Mouse (Mus musculus) myocyte (in vitro differentiated cells): Measurements from ENCODE around the gene Cxcr2.

Experiments used
- E2F4 ChIP-seq: IDR thresholded peaks from one replicate; pipeline ENCODE4 v1.6.1; 2011; ENCODE audit warnings: mild to moderate bottlenecking, control low read depth, moderate library complexity; ENCODE audit not compliant: insufficient read depth
- MAX ChIP-seq: IDR thresholded peaks from one replicate; pipeline ENCODE4 v1.6.1; 2011; ENCODE audit warnings: low read depth, mild to moderate bottlenecking, control low read depth
- MYOD1 ChIP-seq, 3 experiments: IDR thresholded peaks; one replicate each; pipeline ENCODE4 v1.6.1; 2011; ENCODE audit warnings: control low read depth in 2 of 3, low read depth in 2 of 3, mild to moderate bottlenecking in 2 of 3, moderate library complexity in 1 of 3; ENCODE audit not compliant: insufficient read length in 2 of 3, control insufficient read depth in 1 of 3
- MYOG ChIP-seq, 3 experiments: IDR thresholded peaks; one replicate each; pipeline ENCODE4 v1.6.1; 2011; ENCODE audit warnings: control low read depth in 2 of 3, low read depth in 2 of 3, mild to moderate bottlenecking in 2 of 3; ENCODE audit not compliant: insufficient read length in 2 of 3, control insufficient read depth in 1 of 3, insufficient read depth in 1 of 3
- POLR2A ChIP-seq: IDR thresholded peaks from one replicate; pipeline ENCODE4 v1.6.1; 2011; ENCODE audit warnings: low read depth, mild to moderate bottlenecking, control low read depth, moderate library complexity; ENCODE audit not compliant: insufficient read length
- REST ChIP-seq: IDR thresholded peaks from one replicate; pipeline ENCODE4 v1.6.1; 2011; ENCODE audit warnings: mild to moderate bottlenecking, control low read depth, moderate library complexity; ENCODE audit not compliant: insufficient read depth, insufficient read length
- SRF ChIP-seq: IDR thresholded peaks from one replicate; pipeline ENCODE4 v1.6.1; 2011; ENCODE audit warnings: low read depth; ENCODE audit not compliant: control insufficient read depth, insufficient read length
- TCF12 ChIP-seq: IDR thresholded peaks from one replicate; pipeline ENCODE4 v1.6.1; 2011; ENCODE audit warnings: mild to moderate bottlenecking, control low read depth; ENCODE audit not compliant: poor library complexity, insufficient read depth, severe bottlenecking
- TCF3 ChIP-seq: IDR thresholded peaks from one replicate; pipeline ENCODE4 v1.6.1; 2011; ENCODE audit warnings: low read depth, control low read depth; ENCODE audit not compliant: insufficient read length
- USF1 ChIP-seq: IDR thresholded peaks from one replicate; pipeline ENCODE4 v1.6.1; 2011; ENCODE audit warnings: low read depth, mild to moderate bottlenecking, control low read depth, moderate library complexity

GRCm38 (mm10) chr1:74201048-74201844 is 47.5 kb downstream of the Cxcr2 start:
- TF ChIP-seq USF1, result no peak
- no peak for TF ChIP-seq POLR2A
- TF ChIP-seq TCF3, result no peak
- no peak for TF ChIP-seq SRF
- TF ChIP-seq MAX, result no peak
- no peak for TF ChIP-seq MYOG (IDR thresholded peaks at IDR 0.05; ENCODE audit: control insufficient read depth in 1 of 3, insufficient read depth in 1 of 3, insufficient read length in 2 of 3, low read depth in 2 of 3)
- TF ChIP-seq TCF12, result no peak
- no peak for TF ChIP-seq MYOD1 (IDR thresholded peaks at IDR 0.05; ENCODE audit: control insufficient read depth in 1 of 3, insufficient read length in 2 of 3, low read depth in 2 of 3)
- no peak for TF ChIP-seq REST
- TF ChIP-seq E2F4, result no peak
